Mouse (Mus musculus): ENCODE data around the gene Dut.

DNA sequence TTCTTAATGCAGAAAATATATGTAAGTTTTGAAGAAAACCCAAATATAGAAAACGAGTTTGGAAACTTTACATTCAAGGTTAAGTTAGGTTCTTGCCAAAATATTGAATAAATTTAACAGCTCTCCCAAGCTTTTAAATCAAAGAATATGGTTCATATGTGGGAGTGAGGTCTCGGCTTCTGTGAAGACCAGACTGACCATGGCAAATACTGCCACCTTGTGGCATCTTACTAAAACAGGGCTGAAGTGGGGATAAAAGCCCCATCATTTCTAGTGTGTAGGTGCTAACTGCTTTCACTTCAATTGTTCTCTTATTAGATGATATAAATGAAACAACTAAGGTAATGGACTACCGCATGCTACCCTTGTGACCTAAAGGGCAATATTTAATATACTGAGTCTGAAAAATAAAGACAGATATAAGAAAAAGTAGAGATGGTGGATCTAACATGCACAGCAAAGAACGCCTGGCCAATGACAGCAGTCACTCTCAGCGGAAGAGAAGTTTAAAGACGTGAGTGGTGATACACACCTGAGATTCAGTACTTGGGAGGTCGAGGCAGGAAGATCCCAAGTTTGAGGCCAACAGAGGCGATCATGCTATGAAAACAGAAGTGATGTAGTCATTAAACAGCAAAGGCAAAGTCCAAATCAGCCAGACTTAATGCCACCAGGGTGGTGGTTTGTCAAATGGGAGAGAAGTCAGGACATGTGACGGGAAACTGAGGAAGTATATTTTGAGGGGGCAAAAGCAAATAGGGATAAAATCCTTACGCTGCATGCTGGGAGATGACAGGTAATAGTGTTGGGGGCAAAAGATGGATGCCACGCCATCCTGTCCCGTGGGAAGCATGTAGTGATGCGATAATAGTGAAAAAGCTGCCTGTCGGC is 12.5 kb downstream of the Dut start:
- TF ChIP-seq CTCF (IDR thresholded peaks at IDR 0.05; ENCODE audit: borderline replicate concordance, insufficient read depth, low read length): no peak
- no peak for TF ChIP-seq POLR2A (IDR thresholded peaks at IDR 0.05; ENCODE audit: low read depth, low read length)
